Mouse (Mus musculus) embryo, embryonic 11 days (tissue): ENCODE results near the gene Gm20604.

ENCODE experiments used
- DNase-seq: peaks from one replicate; pipeline ENCODE4 v3.0.0-alpha.2; 2015

Gm20604 gene

GRCm38 (mm10) chr12:102742056-102742455 is 16.4 kb downstream of the Gm20604 start:
- no peak for DNase-seq

- peak; percentile 37 for DNase-seq
These were observed 18.2 kb downstream of the Gm20604 start for GRCm38 (mm10) chr12:102740285-102740684.

- no peak for DNase-seq
These were observed 19.4 kb downstream of the Gm20604 start for GRCm38 (mm10) chr12:102739096-102739495.

GRCm38 (mm10) chr12:102733381-102733780 is 25.1 kb downstream of the Gm20604 start:
- DNase-seq: peak; percentile 72

- DNase-seq: peak; percentile 63
These were observed 27.5 kb downstream of the Gm20604 start for GRCm38 (mm10) chr12:102730798-102731619.

- DNase-seq: peak; percentile 95
These were observed 28.3 kb downstream of the Gm20604 start for GRCm38 (mm10) chr12:102729855-102730797.

- no peak for DNase-seq
These were observed 32.7 kb downstream of the Gm20604 start for GRCm38 (mm10) chr12:102725761-102726175.

- DNase-seq: no peak
These were observed 33.3 kb downstream of the Gm20604 start for GRCm38 (mm10) chr12:102725146-102725545.

GRCm38 (mm10) chr12:102723861-102724260 is 34.6 kb downstream of the Gm20604 start:
- no peak for DNase-seq

GRCm38 (mm10) chr12:102722966-102723365 is 35.5 kb downstream of the Gm20604 start:
- no peak for DNase-seq

GRCm38 (mm10) chr12:102722451-102722850 is 36.0 kb downstream of the Gm20604 start:
- no peak for DNase-seq

GRCm38 (mm10) chr12:102719552-102720315 is 38.7 kb downstream of the Gm20604 start:
- DNase-seq: peak; percentile 78

- no peak for DNase-seq
These were observed 43.6 kb downstream of the Gm20604 start for GRCm38 (mm10) chr12:102714654-102715395.

- DNase-seq: no peak
These were observed 44.4 kb downstream of the Gm20604 start for GRCm38 (mm10) chr12:102714116-102714515.

- DNase-seq: no peak
These were observed 45.2 kb downstream of the Gm20604 start for GRCm38 (mm10) chr12:102713153-102713865.

GRCm38 (mm10) chr12:102710851-102711375 is 47.6 kb downstream of the Gm20604 start:
- DNase-seq: no peak

GRCm38 (mm10) chr12:102709896-102710295 is 48.6 kb downstream of the Gm20604 start:
- DNase-seq: no peak

- DNase-seq: no peak
These were observed 50.3 kb downstream of the Gm20604 start for GRCm38 (mm10) chr12:102708220-102708619.

GRCm38 (mm10) chr12:102706833-102707463 is 51.5 kb downstream of the Gm20604 start:
- no peak for DNase-seq

GRCm38 (mm10) chr12:102705906-102706640 is 52.4 kb downstream of the Gm20604 start:
- DNase-seq: no peak
